Mouse (Mus musculus) forebrain, embryonic 12.5 days (tissue): Measurements from ENCODE around the gene Plxna2. TPM values are rescaled to one million over a fixed set of nuclear protein-coding genes. Genes with fewer than 3 reads are reported as not detected.

Experiments used
- ATAC-seq: fragments of 200-750 bp; cut with Nextera tagmentation; 2 replicates; pipeline ENCODE4 v1.8.0; 2017; ENCODE audit warnings: moderate TSS enrichment; ENCODE audit not compliant: low FRiP score
- H3K27ac ChIP-seq: fragments of 300-500 bp; sonication (generic); 2 replicates; pipeline ENCODE4 v1.5.1; 2016; ENCODE audit warnings: mild to moderate bottlenecking
- H3K27me3 ChIP-seq: fragments of 300-500 bp; sonication (generic); 2 replicates; pipeline ENCODE4 v1.6.1; 2016; ENCODE audit warnings: mild to moderate bottlenecking
- H3K36me3 ChIP-seq: fragments of 300-500 bp; sonication (generic); replicated peaks from 2 replicates; pipeline ENCODE4 v1.6.1; 2016; ENCODE audit warnings: mild to moderate bottlenecking
- H3K4me1 ChIP-seq: fragments of 300-500 bp; sonication (generic); 2 replicates; pipeline ENCODE4 v1.6.1; 2016
- H3K4me2 ChIP-seq: fragments of 300-500 bp; sonication (generic); 2 replicates; pipeline ENCODE4 v1.6.1; 2016; ENCODE audit warnings: mild to moderate bottlenecking, moderate library complexity
- H3K4me3 ChIP-seq: fragments of 300-500 bp; sonication (generic); replicated peaks from 2 replicates; pipeline ENCODE4 v1.5.1; 2016; ENCODE audit warnings: mild to moderate bottlenecking
- H3K9ac ChIP-seq: fragments of 300-500 bp; sonication (generic); 2 replicates; pipeline ENCODE4 v1.6.1; 2016; ENCODE audit warnings: mild to moderate bottlenecking
- H3K9me3 ChIP-seq: fragments of 300-500 bp; sonication (generic); 2 replicates; pipeline ENCODE4 v1.6.1; 2016
- WGBS: fragments of 180-500 bp; shearing (Covaris S2); methylation state at CpG from one replicate; pipeline ENCODE4 v1.1.7; 2016; 5-methylcytosine and 5-hydroxymethylcytosine counted together
- polyA plus RNA-seq: library from polyadenylated mRNA; unstranded; fragments of >200 nt; fragmentation: Nextera tagmentation; extraction: Ambion mirVana; gene quantifications from 2 replicates; pipeline ENCODE4 v1.2.1, GENCODE M21; 2016

The Plxna2 gene
- polyA plus RNA-seq, 1 experiment from 2014 or later, result 34.0 TPM

- WGBS, result 16% methylated on average over 2 of the region's 2 CpGs
- Histone ChIP-seq H3K9me3 (no peaks in the 10 kb centered on the region), H3K4me2 (no peak overlapping the region), H3K36me3 (no peaks in the 10 kb centered on the region), H3K27me3 (no peaks in the 10 kb centered on the region), H3K9ac (no peak overlapping the region), H3K4me1 (peaks cover 30% of the 10 kb centered on the region), H3K4me3 (no peak overlapping the region), H3K27ac (0 out of 2 replicates have a peak overlapping the region, but pooled peaks have one; percentile 56)
- peak; percentile 46 for ATAC-seq
Measured at GRCm38 (mm10) chr1:194613271-194613834, 4.7 kb upstream of the Plxna2 start.

GRCm38 (mm10) chr1:194613923-194614830 lies 3.8 kb upstream of the Plxna2 start:
- Histone ChIP-seq H3K36me3 (no peaks in the 10 kb centered on the region), H3K4me2 (no peak overlapping the region)
- 79% methylated on average over 5 of the region's 5 CpGs for WGBS

GRCm38 (mm10) chr1:194616136-194616535 lies 1.9 kb upstream of the Plxna2 start:
- ATAC-seq, result peak; percentile 5; the same call in 1 of the 2 replicates
- WGBS, result 15% methylated on average over 1 of the region's 1 CpGs
- Histone ChIP-seq H3K36me3 (no peaks in the 10 kb centered on the region), H3K27me3 (no peaks in the 10 kb centered on the region), H3K4me1 (peaks cover 35% of the 10 kb centered on the region), H3K9ac (no peak overlapping the region), H3K27ac (0 out of 2 replicates have a peak overlapping the region, but pooled peaks have one; percentile 21), H3K4me2 (no peak overlapping the region), H3K4me3 (no peak overlapping the region), H3K9me3 (no peaks in the 10 kb centered on the region)

More at GRCm38 (mm10) chr1:194613923-194614830, 3.8 kb upstream of the Plxna2 start:
- Histone ChIP-seq H3K9me3 (no peaks in the 10 kb centered on the region), H3K4me1 (peaks cover 34% of the 10 kb centered on the region), H3K27ac (0 out of 2 replicates have a peak overlapping the region, but pooled peaks have one; percentile 31), H3K4me3 (no peak overlapping the region), H3K27me3 (no peaks in the 10 kb centered on the region), H3K9ac (no peak overlapping the region)
- ATAC-seq, result no peak

GRCm38 (mm10) chr1:194618841-194619311 lies 858 bp downstream of the Plxna2 start:
- Histone ChIP-seq H3K36me3 (no peaks in the 10 kb centered on the region), H3K9me3 (no peaks in the 10 kb centered on the region), H3K4me2 (peak overlapping the region; percentile 80), H3K27me3 (no peaks in the 10 kb centered on the region), H3K27ac (peak overlapping the region; percentile 92), H3K4me3 (peak overlapping the region; percentile 89), H3K4me1 (peaks cover 49% of the 10 kb centered on the region), H3K9ac (0 out of 2 replicates have a peak overlapping the region, but pooled peaks have one; percentile 95)
- WGBS, result 2% methylated on average over 19 of the region's 19 CpGs
- ATAC-seq, result peak; percentile 30; the same call in 1 of the 2 replicates

- H3K4me1 ChIP-seq, result peaks cover 51% of the 10 kb centered on the region
- peak overlapping the region; percentile 92 for H3K27ac ChIP-seq
- no peaks in the 10 kb centered on the region for H3K36me3 ChIP-seq
- ATAC-seq, result peak; percentile 92
- no peaks in the 10 kb centered on the region for H3K9me3 ChIP-seq
- no peaks in the 10 kb centered on the region for H3K27me3 ChIP-seq
- WGBS, result under 1% methylated on average over 62 of the region's 62 CpGs
- peak overlapping the region; percentile 80 for H3K4me2 ChIP-seq
- peak overlapping the region; percentile 89 for H3K4me3 ChIP-seq
- H3K9ac ChIP-seq, result peak overlapping the region; percentile 95
Measured at GRCm38 (mm10) chr1:194619353-194620244, 1.6 kb downstream of the Plxna2 start.

- no peaks in the 10 kb centered on the region for H3K27me3 ChIP-seq
- peak; percentile 45 for ATAC-seq
- H3K4me2 ChIP-seq, result peak overlapping the region; percentile 80
- H3K9ac ChIP-seq, result peak overlapping the region; percentile 95
- H3K4me3 ChIP-seq, result peak overlapping the region; percentile 89
- H3K27ac ChIP-seq, result peak overlapping the region; percentile 92
- H3K4me1 ChIP-seq, result peaks cover 59% of the 10 kb centered on the region
- under 1% methylated on average over 49 of the region's 56 CpGs for WGBS
- H3K36me3 ChIP-seq, result no peaks in the 10 kb centered on the region
- no peaks in the 10 kb centered on the region for H3K9me3 ChIP-seq
Measured at GRCm38 (mm10) chr1:194620245-194620991, 2.4 kb downstream of the Plxna2 start.

GRCm38 (mm10) chr1:194622174-194622573 lies 4.2 kb downstream of the Plxna2 start:
- Histone ChIP-seq H3K4me3 (peak overlapping the region; percentile 89), H3K4me1 (peaks cover 70% of the 10 kb centered on the region), H3K9me3 (no peaks in the 10 kb centered on the region), H3K4me2 (peak overlapping the region; percentile 80), H3K9ac (peak overlapping the region; percentile 95), H3K36me3 (no peaks in the 10 kb centered on the region), H3K27ac (peak overlapping the region; percentile 25; the same call in 1 of the 2 replicates), H3K27me3 (no peaks in the 10 kb centered on the region)
- 68% methylated on average over 3 of the region's 3 CpGs for WGBS
- no peak for ATAC-seq

- 63% methylated on average over 2 of the region's 2 CpGs for whole genome bisulfite sequencing
- peak overlapping the region; percentile 89 for H3K4me3 ChIP-seq
- H3K27me3 ChIP-seq, result no peaks in the 10 kb centered on the region
- H3K27ac ChIP-seq, result peak overlapping the region; percentile 25; the same call in 1 of the 2 replicates
- ATAC-seq, result no peak
- no peaks in the 10 kb centered on the region for H3K9me3 ChIP-seq
- H3K4me2 ChIP-seq, result peak overlapping the region; percentile 80
- no peaks in the 10 kb centered on the region for H3K36me3 ChIP-seq
- H3K9ac ChIP-seq, result peak overlapping the region; percentile 95
- peaks cover 75% of the 10 kb centered on the region for H3K4me1 ChIP-seq
Measured at GRCm38 (mm10) chr1:194622677-194623076, 4.7 kb downstream of the Plxna2 start.

GRCm38 (mm10) chr1:194623641-194624040 lies 5.6 kb downstream of the Plxna2 start:
- Histone ChIP-seq H3K27me3 (no peaks in the 10 kb centered on the region), H3K4me2 (peak overlapping the region; percentile 80), H3K4me1 (peaks cover 84% of the 10 kb centered on the region), H3K27ac (no peak overlapping the region), H3K9me3 (no peaks in the 10 kb centered on the region), H3K9ac (peak overlapping the region; percentile 17; the same call in 1 of the 2 replicates), H3K4me3 (peak overlapping the region; percentile 89), H3K36me3 (no peaks in the 10 kb centered on the region)
- WGBS, result 86% methylated on average over 3 of the region's 3 CpGs
- ATAC-seq, result no peak

- Histone ChIP-seq H3K27me3 (no peaks in the 10 kb centered on the region), H3K9me3 (no peaks in the 10 kb centered on the region), H3K4me3 (peak overlapping the region; percentile 89), H3K36me3 (no peaks in the 10 kb centered on the region), H3K27ac (no peak overlapping the region), H3K4me1 (peaks cover 85% of the 10 kb centered on the region), H3K9ac (peak overlapping the region; percentile 27; the same call in 1 of the 2 replicates), H3K4me2 (peak overlapping the region; percentile 80)
- 49% methylated on average over 2 of the region's 2 CpGs for WGBS
- no peak for ATAC-seq
Measured at GRCm38 (mm10) chr1:194624411-194624810, 6.4 kb downstream of the Plxna2 start.

GRCm38 (mm10) chr1:194624973-194625372 lies 7.0 kb downstream of the Plxna2 start:
- Histone ChIP-seq H3K27me3 (no peaks in the 10 kb centered on the region), H3K27ac (no peak overlapping the region), H3K9me3 (no peaks in the 10 kb centered on the region), H3K4me3 (peak overlapping the region; percentile 89), H3K4me1 (peaks cover 89% of the 10 kb centered on the region), H3K4me2 (peak overlapping the region; percentile 80), H3K9ac (peak overlapping the region; percentile 27), H3K36me3 (no peaks in the 10 kb centered on the region)
- WGBS, result 41% methylated on average over 4 of the region's 4 CpGs
- ATAC-seq, result no peak
